Mouse (Mus musculus) lung, adult 2 months (tissue): Measurements from ENCODE around the gene Col23a1. TPM values are rescaled to one million over a fixed set of nuclear protein-coding genes. Genes with fewer than 3 reads are reported as not detected.

Experiments used
- DNase-seq: peaks from one replicate; pipeline ENCODE4 v3.0.0; 2022
- H3K4me1 ChIP-seq: fragments of 200-500 bp; 2 replicates; pipeline ENCODE4 v1.6.1; 2011; ENCODE audit warnings: low read length; ENCODE audit not compliant: control insufficient read depth, insufficient read depth
- H3K4me3 ChIP-seq: fragments of 200-500 bp; replicated peaks from 2 replicates; pipeline ENCODE3; 2011; ENCODE audit warnings: low read depth, mild to moderate bottlenecking, control low read depth, low read length; ENCODE audit errors: extremely low read depth
- CTCF ChIP-seq: fragments of 200-500 bp; IDR thresholded peaks from 2 replicates; pipeline ENCODE4 v1.5.1; 2011; ENCODE audit warnings: mild to moderate bottlenecking, low read length, control low read depth; ENCODE audit not compliant: insufficient read depth
- POLR2A ChIP-seq: fragments of 200-500 bp; IDR thresholded peaks from 2 replicates; pipeline ENCODE4 v1.6.1; 2011; ENCODE audit warnings: low read depth, mild to moderate bottlenecking, control low read depth, low read length, borderline replicate concordance; ENCODE audit errors: extremely low read depth
- WGBS: fragments of 180-500 bp; shearing (Covaris S2); methylation state at CpG from one replicate; pipeline ENCODE4 v1.1.7; 2018; 5-methylcytosine and 5-hydroxymethylcytosine counted together
- polyA plus RNA-seq: library from polyadenylated mRNA; depleted of rRNA; stranded (reverse); fragments of >200 nt; gene quantifications from 2 replicates; pipeline ENCODE4 v1.2.3, GENCODE M21; 2012

The Col23a1 gene
- polyA plus RNA-seq, 1 experiment, result 27.1 TPM

GRCm38 (mm10) chr11:51290066-51290955, 591 bp downstream of the Col23a1 start:
- Histone ChIP-seq H3K4me3 (peak overlapping the region; percentile 84), H3K4me1 (peaks cover 9% of the 10 kb centered on the region)
- TF ChIP-seq POLR2A (no peak), CTCF (no peak)
- peak; percentile 48 for DNase-seq
- 4% methylated on average over 74 of the region's 74 CpGs for WGBS

- no peak for TF ChIP-seq POLR2A
- TF ChIP-seq CTCF, result no peak
These were observed 4.3 kb downstream of the Col23a1 start for GRCm38 (mm10) chr11:51293956-51294530.

GRCm38 (mm10) chr11:51295742-51296141, 6.0 kb downstream of the Col23a1 start:
- Histone ChIP-seq H3K4me1 (peaks cover under 1% of the 10 kb centered on the region), H3K4me3 (no peak overlapping the region)
- 72% methylated on average over 3 of the region's 3 CpGs for WGBS
- DNase-seq, result no peak
- no peak for TF ChIP-seq POLR2A
- TF ChIP-seq CTCF, result no peak

More at GRCm38 (mm10) chr11:51293956-51294530, 4.3 kb downstream of the Col23a1 start:
- H3K4me1 ChIP-seq, result peaks cover 8% of the 10 kb centered on the region
- no peak overlapping the region for H3K4me3 ChIP-seq
- 62% methylated on average over 2 of the region's 2 CpGs for WGBS
- DNase-seq, result no peak

GRCm38 (mm10) chr11:51298691-51299090, 9.0 kb downstream of the Col23a1 start:
- H3K4me3 ChIP-seq, result no peak overlapping the region
- DNase-seq, result no peak
- WGBS, result 74% methylated on average over 4 of the region's 4 CpGs
- TF ChIP-seq CTCF (no peak), POLR2A (no peak)
- no peaks in the 10 kb centered on the region; the same call in 1 of the 2 replicates for H3K4me1 ChIP-seq

- Histone ChIP-seq H3K4me3 (no peak overlapping the region), H3K4me1 (no peaks in the 10 kb centered on the region; the same call in 1 of the 2 replicates)
- TF ChIP-seq CTCF, result no peak
- no peak for TF ChIP-seq POLR2A
- 85% methylated on average over 5 of the region's 5 CpGs for WGBS
- no peak for DNase-seq
These were observed 12.7 kb downstream of the Col23a1 start for GRCm38 (mm10) chr11:51302396-51302795.

GRCm38 (mm10) chr11:51303981-51304553, 14.3 kb downstream of the Col23a1 start:
- no peak for DNase-seq

GRCm38 (mm10) chr11:51308306-51308705, 18.6 kb downstream of the Col23a1 start:
- no peak for TF ChIP-seq CTCF
- TF ChIP-seq POLR2A, result no peak

More at GRCm38 (mm10) chr11:51303981-51304553, 14.3 kb downstream of the Col23a1 start:
- TF ChIP-seq POLR2A (no peak), CTCF (no peak)
- WGBS, result 69% methylated on average over 12 of the region's 12 CpGs
- Histone ChIP-seq H3K4me3 (no peak overlapping the region), H3K4me1 (no peaks in the 10 kb centered on the region; the same call in 1 of the 2 replicates)

GRCm38 (mm10) chr11:51311846-51312245, 22.1 kb downstream of the Col23a1 start:
- Histone ChIP-seq H3K4me3 (no peak overlapping the region), H3K4me1 (no peaks in the 10 kb centered on the region; the same call in 1 of the 2 replicates)
- no peak for TF ChIP-seq CTCF
- no peak for TF ChIP-seq POLR2A
- no peak for DNase-seq
- WGBS, result 88% methylated on average over 8 of the region's 8 CpGs

More at GRCm38 (mm10) chr11:51308306-51308705, 18.6 kb downstream of the Col23a1 start:
- WGBS, result 41% methylated on average over 5 of the region's 5 CpGs
- Histone ChIP-seq H3K4me3 (no peak overlapping the region), H3K4me1 (no peaks in the 10 kb centered on the region; the same call in 1 of the 2 replicates)
- peak; percentile 42 for DNase-seq
